Mouse (Mus musculus): ENCODE measurements at regions not wholly inside any gene's neighbourhood (a gene's known extent, or its start where the extent isn't known, plus 50 kb on each side); places are given as distances from the start of the nearest gene placed in this dataset.

DNA sequence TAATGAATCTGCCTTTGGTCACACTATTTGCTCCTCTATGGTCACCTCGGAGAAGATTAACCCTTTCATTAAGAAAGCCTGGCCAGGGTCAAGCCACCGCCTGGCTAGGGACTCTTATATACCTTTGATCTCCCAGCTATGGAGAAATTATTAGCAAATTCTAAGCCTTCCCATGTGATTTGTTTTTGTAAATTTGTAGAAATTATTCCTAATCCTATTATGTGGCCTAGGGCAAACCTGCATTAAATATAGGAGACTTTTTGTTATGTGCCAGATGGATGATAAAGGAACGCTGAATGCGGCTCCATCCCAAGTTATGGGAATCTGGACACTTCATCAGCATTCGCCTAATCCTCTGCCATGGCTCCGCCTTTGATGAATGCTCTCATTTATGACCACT is 70.4 kb upstream of the Tmco5 start:
- no peak for DNase-seq (ENCODE audit: low read depth, low spot score)

DNA sequence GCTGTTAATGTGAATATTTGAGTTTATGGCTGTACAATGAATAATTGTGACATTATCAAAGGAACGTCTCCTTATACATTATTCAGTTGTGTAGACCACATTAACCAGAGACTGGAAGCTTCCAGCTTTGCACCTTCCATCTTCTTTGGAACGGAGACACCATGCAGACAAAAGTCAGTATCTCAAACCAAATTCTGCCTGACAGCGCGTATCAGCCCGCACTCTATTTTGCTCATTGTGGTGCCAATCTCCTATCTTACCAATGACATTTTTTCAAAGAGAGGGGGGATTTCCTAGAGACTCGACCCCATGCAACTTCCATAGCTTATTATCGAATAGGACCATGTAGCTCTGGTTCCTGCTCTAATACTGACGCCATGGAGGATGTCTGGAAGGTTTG is 69.9 kb upstream of the Tmco5 start:
- no peak for DNase-seq (ENCODE audit: low read depth, low spot score)

DNA sequence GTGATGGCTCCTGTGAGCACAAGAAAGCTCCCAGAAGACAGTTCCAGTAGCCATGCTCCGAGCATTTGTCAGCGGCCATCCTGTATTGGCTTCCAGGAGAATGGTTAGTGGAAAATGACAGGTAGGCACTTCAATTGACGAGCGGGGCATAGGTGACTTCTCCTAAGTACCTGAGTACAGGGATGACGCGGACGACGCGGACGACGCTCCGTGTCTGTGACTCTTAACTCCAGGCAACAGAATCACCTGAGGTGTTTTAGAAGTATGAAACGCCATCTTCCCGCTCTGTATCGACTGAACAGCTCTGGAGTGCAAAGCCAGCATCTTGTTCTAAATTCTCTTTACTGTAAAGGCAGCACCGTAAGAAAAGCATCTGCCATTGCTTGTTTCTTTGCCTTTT is 68.4 kb upstream of the Tmco5 start:
- DNase-seq (ENCODE audit: low read depth, low spot score) = no peak

DNA sequence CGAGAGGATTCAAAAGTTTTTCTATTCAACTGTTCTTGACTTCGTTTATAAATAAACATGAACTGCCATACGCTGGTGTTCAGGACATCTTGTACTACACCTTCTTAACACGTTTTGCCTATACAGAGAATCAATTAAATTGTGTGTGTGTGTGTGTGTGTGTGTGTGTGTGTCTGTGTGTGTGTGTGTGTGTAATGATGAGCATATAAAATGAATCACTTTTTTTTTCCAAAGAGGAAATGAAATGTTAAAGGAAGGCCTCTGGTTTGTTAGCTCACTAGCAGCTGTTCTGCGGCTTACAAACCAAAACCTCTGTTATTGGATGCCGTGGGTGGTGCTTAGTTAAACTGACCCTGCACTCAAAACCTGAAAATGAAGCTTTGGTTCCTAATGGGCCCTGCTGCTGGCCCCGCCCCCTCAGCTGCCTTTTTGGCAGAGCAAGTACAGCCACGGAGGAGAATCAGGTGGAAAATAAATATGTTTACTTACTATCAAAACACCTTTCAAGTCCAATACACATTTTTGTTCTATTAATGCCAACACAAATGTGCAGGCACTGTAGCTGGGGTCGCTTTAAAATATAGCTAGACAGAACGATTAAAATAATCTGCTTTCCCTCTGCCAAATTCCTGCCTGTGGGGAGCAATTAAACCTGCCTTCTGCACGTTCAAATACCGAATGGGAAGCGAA is 65.5 kb upstream of the Tmco5 start:
- no peak for DNase-seq (ENCODE audit: low read depth, low spot score)

DNA sequence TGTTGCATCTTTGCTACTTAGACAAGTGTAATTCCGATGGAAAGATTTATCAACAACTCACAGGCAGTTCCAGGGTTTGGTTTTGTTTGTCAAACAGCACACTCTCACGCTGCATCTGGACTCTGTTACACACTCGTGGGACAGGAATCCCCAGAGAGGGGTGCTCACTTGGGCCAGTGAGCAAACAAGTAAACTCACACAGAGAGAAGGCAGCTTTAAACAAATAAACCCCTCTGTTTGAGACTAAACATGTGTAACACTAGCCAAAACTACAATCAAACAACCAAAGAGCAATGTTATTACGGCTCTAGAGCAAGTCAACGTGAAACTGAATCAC is 65.0 kb upstream of the Tmco5 start:
- no peak for DNase-seq (ENCODE audit: low read depth, low spot score)

DNA sequence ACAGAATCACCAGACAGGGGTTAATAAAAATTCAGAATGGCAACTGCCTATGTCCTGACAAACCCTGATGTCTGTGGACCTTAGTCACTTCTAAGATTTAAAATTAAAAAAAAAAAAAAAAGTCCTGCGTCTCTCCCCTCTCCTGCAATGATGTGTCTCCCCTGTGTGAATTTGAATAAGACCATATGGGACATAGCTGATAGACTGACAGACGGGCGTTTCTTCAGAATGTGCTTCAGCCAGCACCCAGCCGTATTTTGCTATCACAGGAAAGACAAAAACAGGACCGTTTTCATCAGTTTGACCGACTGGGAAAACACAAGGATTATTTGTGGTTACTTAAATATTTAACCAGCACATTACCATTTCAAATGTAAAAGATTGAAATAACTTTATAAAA is 61.4 kb upstream of the Tmco5 start:
- DNase-seq (ENCODE audit: low read depth, low spot score) = no peak

DNA sequence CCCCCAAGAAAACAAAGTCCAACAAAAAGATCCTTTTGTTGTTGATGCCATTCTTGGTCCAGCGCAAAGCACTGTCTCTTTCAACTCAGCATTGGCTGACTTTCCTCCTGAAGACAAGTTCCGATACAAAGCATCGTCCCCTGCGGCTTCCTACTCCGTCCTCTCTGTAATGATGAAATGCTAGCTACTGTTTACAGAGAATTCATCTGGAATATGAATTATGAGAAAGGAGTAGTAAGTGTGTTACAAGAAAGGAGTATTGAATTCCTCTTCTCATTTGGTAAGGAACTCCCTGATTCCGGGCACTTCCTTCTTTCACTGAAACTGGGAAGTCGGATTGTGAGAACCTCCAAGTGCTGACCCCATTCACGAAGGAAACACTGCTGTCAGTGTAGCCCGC is 60.9 kb upstream of the Tmco5 start:
- DNase-seq (ENCODE audit: low read depth, low spot score) = no peak

DNA sequence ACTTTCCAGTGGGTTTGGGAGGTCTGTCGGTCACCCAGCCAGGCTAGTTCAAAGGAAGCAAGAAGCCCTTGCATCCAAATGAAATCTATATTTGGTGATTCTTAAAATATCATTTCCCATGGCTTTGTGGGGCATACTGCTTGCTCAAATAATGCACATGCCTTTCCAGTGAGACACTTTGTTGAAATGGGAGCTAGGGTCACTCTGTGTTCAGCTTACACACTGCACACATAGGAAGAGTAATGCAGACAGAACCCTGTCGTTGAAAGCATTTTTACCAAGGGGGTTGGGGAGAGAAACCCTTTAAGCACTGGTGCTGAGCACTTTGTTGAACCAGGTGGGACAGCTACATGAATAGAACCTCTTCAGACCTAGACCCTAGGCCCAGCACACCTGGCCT is 59.9 kb upstream of the Tmco5 start:
- no peak for DNase-seq (ENCODE audit: low read depth, low spot score)

DNA sequence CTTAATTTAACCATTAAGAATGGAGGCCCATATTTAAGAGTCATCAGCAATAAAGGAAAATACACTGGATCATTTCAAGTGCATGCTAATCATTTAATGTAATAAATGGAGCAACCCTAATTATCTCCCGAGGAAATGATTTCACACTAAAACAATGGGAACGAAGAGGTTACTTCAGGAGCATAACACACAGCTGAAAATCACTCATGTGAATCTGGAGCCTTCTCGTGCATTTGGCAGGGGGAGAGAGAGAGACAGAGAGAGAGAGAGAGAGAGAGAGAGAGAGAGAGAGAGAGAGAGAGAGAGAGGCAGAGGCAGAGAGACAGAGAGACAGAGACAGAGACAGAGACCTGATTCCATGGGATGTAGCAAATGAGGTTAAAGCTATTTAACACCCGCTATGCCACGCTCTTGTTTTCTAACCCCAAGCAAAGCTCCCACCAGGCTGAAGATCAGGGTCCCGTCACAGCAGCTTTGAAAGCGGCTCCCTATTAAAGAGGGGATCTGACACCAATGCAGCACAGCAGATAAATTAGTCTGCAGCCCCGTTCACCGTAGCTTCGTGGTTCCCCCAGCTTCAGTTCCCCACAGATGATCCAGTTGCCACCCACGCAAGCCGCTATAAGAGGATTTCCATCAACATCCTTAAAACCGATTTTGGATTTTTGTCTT is 59.3 kb upstream of the Tmco5 start:
- DNase-seq (ENCODE audit: low read depth, low spot score) = no peak

DNA sequence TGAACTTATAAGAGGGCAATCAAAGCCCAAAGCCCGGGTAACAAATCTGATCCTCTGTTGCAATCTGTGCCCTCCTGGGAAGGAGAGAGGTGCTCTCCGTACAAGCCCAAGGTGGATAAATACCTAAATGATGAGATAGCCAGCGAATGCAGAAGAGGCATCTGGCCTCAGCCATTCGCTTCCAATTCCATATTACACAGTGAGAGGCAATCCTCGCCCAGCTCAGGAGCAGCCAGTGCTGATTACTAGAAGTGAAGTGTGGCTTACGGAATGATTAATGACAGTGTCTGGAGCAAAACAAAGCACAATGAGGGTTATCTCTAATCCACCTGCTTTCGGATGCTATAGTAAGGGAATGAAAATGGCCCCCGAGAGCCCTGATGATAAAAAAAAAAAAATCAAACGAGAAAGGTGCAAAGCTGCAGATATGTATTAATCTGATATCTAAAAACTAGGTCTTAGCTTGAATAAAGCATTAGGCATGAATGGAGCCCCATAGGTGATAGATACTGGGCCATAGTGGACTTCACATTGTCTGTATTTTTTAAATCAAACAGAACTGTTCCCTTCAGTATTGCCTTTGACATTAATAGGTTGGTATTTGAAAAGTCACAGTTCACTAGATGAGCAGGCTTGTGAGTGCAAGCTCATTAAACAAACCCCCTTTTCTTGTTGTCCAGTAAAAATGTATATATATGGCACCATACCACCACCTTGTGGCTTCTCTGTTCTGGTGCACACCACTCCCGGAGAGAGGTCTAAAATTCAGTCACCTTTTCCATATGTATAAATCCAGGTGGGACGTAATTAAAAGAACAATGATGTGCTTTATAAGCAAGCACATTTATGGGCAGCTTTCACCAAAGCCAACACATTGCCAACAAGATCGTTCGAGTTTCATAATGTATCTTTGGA is 57.4 kb upstream of the Tmco5 start:
- peak; percentile 14 for DNase-seq (ENCODE audit: low read depth, low spot score)

Measured in retina, postnatal 7 days (tissue).